ENCODE assay signal across 8 mouse cellular contexts in genomic region chr17:47522536-47522935, GRCm38 (mm10). TPM values are rescaled to one million over a fixed set of nuclear protein-coding genes. Genes with fewer than 3 reads are reported as not detected.
A peak's percentile ranks its signal among the peaks of the same experiment; 100 is the strongest.
DNase-seq lines count a peak whose midpoint lies in the region; ATAC-seq lines count a peak whose summit lies in the region.

No protein-coding gene starts in this region.

- H3K27ac ChIP-seq in forebrain, embryonic 14.5 days (ENCODE audit: low read depth, low read length), result peak overlapping the region; percentile 93
- peak overlapping the region; percentile 93 for H3K27ac ChIP-seq in limb, embryonic 13.5 days
- H3K27ac ChIP-seq in stomach, embryonic 15.5 days, result peak overlapping the region; percentile 98

- H3K4me3 ChIP-seq in megakaryocyte, embryonic 14.5 days (replicated peaks), result peak overlapping the region; percentile 89
- no peak overlapping the region for H3K4me3 ChIP-seq in forebrain, embryonic 14.5 days (ENCODE audit: low read depth, low read length)
- H3K4me3 ChIP-seq in limb, embryonic 13.5 days, result no peak overlapping the region
- no peak overlapping the region for H3K4me3 ChIP-seq in stomach, embryonic 15.5 days (replicated peaks)

- DNase-seq in forebrain, embryonic 14.5 days (ENCODE audit: low spot score), result no peak
- DNase-seq in frontal cortex, postnatal 14 days (ENCODE audit: low spot score in 2 of 2), result no peak
- DNase-seq in cerebellum, adult 18-20 months, result no peak

- H3K4me1 ChIP-seq in megakaryocyte, embryonic 14.5 days, result peaks cover 89% of the 10 kb centered on the region
- H3K4me1 ChIP-seq in forebrain, embryonic 14.5 days (ENCODE audit: control insufficient read depth, insufficient read depth, low read length), result peaks cover 7% of the 10 kb centered on the region
- H3K4me1 ChIP-seq in limb, embryonic 13.5 days, result peaks cover 58% of the 10 kb centered on the region
- peaks cover 60% of the 10 kb centered on the region for H3K4me1 ChIP-seq in stomach, embryonic 15.5 days

- H3K4me2 ChIP-seq in forebrain, embryonic 14.5 days (ENCODE audit: low read length), result no peak overlapping the region
- peak overlapping the region; percentile 52; the same call in 1 of the 2 replicates for H3K4me2 ChIP-seq in limb, embryonic 13.5 days (replicated peaks)
- H3K4me2 ChIP-seq in stomach, embryonic 15.5 days, result peak overlapping the region; percentile 47

- 80% methylated on average over 4 of the region's 4 CpGs for WGBS in forebrain, embryonic 14.5 days
- WGBS in limb, embryonic 13.5 days, result 49% methylated on average over 4 of the region's 4 CpGs
- 41% methylated on average over 4 of the region's 4 CpGs for WGBS in stomach, embryonic 15.5 days

- peaks cover 57% of the 10 kb centered on the region for H3K36me3 ChIP-seq in megakaryocyte, embryonic 14.5 days (replicated peaks; ENCODE audit: low read length)
- H3K36me3 ChIP-seq in forebrain, embryonic 14.5 days (ENCODE audit: control insufficient read depth, insufficient read depth, low read length), result no peaks in the 10 kb centered on the region
- no peaks in the 10 kb centered on the region for H3K36me3 ChIP-seq in limb, embryonic 13.5 days
- no peaks in the 10 kb centered on the region for H3K36me3 ChIP-seq in stomach, embryonic 15.5 days

- no peaks in the 10 kb centered on the region for H3K9me3 ChIP-seq in megakaryocyte, embryonic 14.5 days
- H3K9me3 ChIP-seq in forebrain, embryonic 14.5 days (replicated peaks; ENCODE audit: control insufficient read depth, low read length), result no peaks in the 10 kb centered on the region
- no peaks in the 10 kb centered on the region for H3K9me3 ChIP-seq in limb, embryonic 13.5 days
- H3K9me3 ChIP-seq in stomach, embryonic 15.5 days, result no peaks in the 10 kb centered on the region

- no peaks in the 10 kb centered on the region for H3K27me3 ChIP-seq in megakaryocyte, embryonic 14.5 days (replicated peaks)
- no peaks in the 10 kb centered on the region for H3K27me3 ChIP-seq in forebrain, embryonic 14.5 days (replicated peaks; ENCODE audit: control insufficient read depth, insufficient read depth, low read length)
- no peaks in the 10 kb centered on the region for H3K27me3 ChIP-seq in limb, embryonic 13.5 days
- H3K27me3 ChIP-seq in stomach, embryonic 15.5 days (replicated peaks), result no peaks in the 10 kb centered on the region

- ATAC-seq in megakaryocyte, adult 5-6 weeks (ENCODE audit: poor library complexity, severe bottlenecking), result no peak
- ATAC-seq in forebrain, embryonic 14.5 days, result no peak
- no peak for ATAC-seq in limb, embryonic 13.5 days (ENCODE audit: low FRiP score, low read depth)
- no peak for ATAC-seq in stomach, embryonic 15.5 days (ENCODE audit: insufficient read depth, low FRiP score, low read depth)
- no peak for ATAC-seq in megakaryocyte progenitor cell, adult 5-6 weeks (replicated peaks; ENCODE audit: poor library complexity)

- no peak overlapping the region for H3K9ac ChIP-seq in forebrain, embryonic 14.5 days (ENCODE audit: low read length)
- peak overlapping the region; percentile 43; the same call in 1 of the 2 replicates for H3K9ac ChIP-seq in limb, embryonic 13.5 days
- no peak overlapping the region for H3K9ac ChIP-seq in stomach, embryonic 15.5 days

RNA-seq across cellular contexts. Expression of gene Ccnd3, which starts 17.7 kb away (rescaled TPM):
- 872 and 1,542 TPM in 2 replicates for polyA plus RNA-seq in megakaryocyte, embryonic 14.5 days (2012; ENCODE audit: insufficient read depth, low replicate concordance)
- total RNA-seq in megakaryocyte, adult 5-6 weeks (2015), result 315 and 324 TPM in 2 replicates
- total RNA-seq in megakaryocyte, adult 5-6 weeks (2017), result 155 and 184 TPM in 2 replicates
- polyA plus RNA-seq in forebrain, embryonic 14.5 days (2014; fragmentation: Nextera tagmentation; extraction: Ambion mirVana), result 60.6 and 67.2 TPM in 2 replicates
- 392 and 402 TPM in 2 replicates for polyA plus RNA-seq in limb, embryonic 13.5 days (2015; fragmentation: Nextera tagmentation; extraction: Ambion mirVana)
- polyA plus RNA-seq in stomach, embryonic 15.5 days (2015; fragmentation: Nextera tagmentation; extraction: Ambion mirVana), result 391 and 408 TPM in 2 replicates
- total RNA-seq in megakaryocyte progenitor cell, adult 5-6 weeks (2015), result 95.3 and 100 TPM in 2 replicates
- 51.4 and 53.8 TPM in 2 replicates for total RNA-seq in megakaryocyte progenitor cell, adult 5-6 weeks (2017)

RNA-seq across cellular contexts. Expression of gene Taf8, which starts 20.4 kb away (rescaled TPM):
- polyA plus RNA-seq in megakaryocyte, embryonic 14.5 days (2012; ENCODE audit: insufficient read depth, low replicate concordance), result 8.7 and 11.5 TPM in 2 replicates
- 16.3 and 19.3 TPM in 2 replicates for total RNA-seq in megakaryocyte, adult 5-6 weeks (2015)
- 44.0 and 57.5 TPM in 2 replicates for total RNA-seq in megakaryocyte, adult 5-6 weeks (2017)
- 24.0 and 25.9 TPM in 2 replicates for polyA plus RNA-seq in forebrain, embryonic 14.5 days (2014; fragmentation: Nextera tagmentation; extraction: Ambion mirVana)
- 34.6 and 34.9 TPM in 2 replicates for polyA plus RNA-seq in limb, embryonic 13.5 days (2015; fragmentation: Nextera tagmentation; extraction: Ambion mirVana)
- polyA plus RNA-seq in stomach, embryonic 15.5 days (2015; fragmentation: Nextera tagmentation; extraction: Ambion mirVana), result 23.3 and 25.2 TPM in 2 replicates
- 14.7 and 19.1 TPM in 2 replicates for total RNA-seq in megakaryocyte progenitor cell, adult 5-6 weeks (2015)
- 32.1 and 33.4 TPM in 2 replicates for total RNA-seq in megakaryocyte progenitor cell, adult 5-6 weeks (2017)
